Mouse (Mus musculus) small intestine, adult 2 months (tissue): ENCODE measurements around the gene Sptb.

ENCODE experiments used
- CTCF ChIP-seq: fragments of 200-500 bp; IDR thresholded peaks from 2 replicates; pipeline ENCODE4 v1.5.1; 2012; ENCODE audit warnings: low read depth, mild to moderate bottlenecking, control low read depth, inconsistent platforms, low read length, moderate library complexity, mixed read lengths; ENCODE audit not compliant: insufficient replicate concordance, insufficient read length; ENCODE audit errors: extremely low read depth
- POLR2A ChIP-seq: fragments of 200-500 bp; IDR thresholded peaks from 2 replicates; pipeline ENCODE4 v1.6.1; 2012; ENCODE audit warnings: low read depth, mild to moderate bottlenecking, control low read depth, inconsistent platforms, low read length, moderate library complexity

- TF ChIP-seq POLR2A (no peak), CTCF (no peak)
These were observed 127.5 kb downstream of the Sptb start for GRCm38 (mm10) chr12:76582841-76583240.
